Mouse (Mus musculus): ENCODE data around the gene Hist1h2be. TPM values are rescaled to one million over a fixed set of nuclear protein-coding genes. Genes with fewer than 3 reads are reported as not detected.
A peak's percentile ranks its signal among the peaks of the same experiment; 100 is the strongest.
"Not testable (repeated sequence)": the region's sequence is repeated elsewhere in the genome, so short reads cannot be mapped to it uniquely, and the experiment has no call there.

Hist1h2be gene
- total RNA-seq, 1 experiment from 2014 or later, result 14.5 TPM

- no peak for ATAC-seq (replicated peaks; ENCODE audit: insufficient number of reproducible peaks, low FRiP score, low TSS enrichment, poor library complexity, severe bottlenecking)
These were observed 27.7 kb downstream of the Hist1h2be start for GRCm38 (mm10) chr13:23593051-23593770.

GRCm38 (mm10) chr13:23592614-23593013, 28.3 kb downstream of the Hist1h2be start:
- no peak for ATAC-seq (replicated peaks; ENCODE audit: insufficient number of reproducible peaks, low FRiP score, low TSS enrichment, poor library complexity, severe bottlenecking)

GRCm38 (mm10) chr13:23591886-23592285, 29.0 kb downstream of the Hist1h2be start:
- not testable (repeated sequence) for ATAC-seq (replicated peaks; ENCODE audit: insufficient number of reproducible peaks, low FRiP score, low TSS enrichment, poor library complexity, severe bottlenecking)

DNA sequence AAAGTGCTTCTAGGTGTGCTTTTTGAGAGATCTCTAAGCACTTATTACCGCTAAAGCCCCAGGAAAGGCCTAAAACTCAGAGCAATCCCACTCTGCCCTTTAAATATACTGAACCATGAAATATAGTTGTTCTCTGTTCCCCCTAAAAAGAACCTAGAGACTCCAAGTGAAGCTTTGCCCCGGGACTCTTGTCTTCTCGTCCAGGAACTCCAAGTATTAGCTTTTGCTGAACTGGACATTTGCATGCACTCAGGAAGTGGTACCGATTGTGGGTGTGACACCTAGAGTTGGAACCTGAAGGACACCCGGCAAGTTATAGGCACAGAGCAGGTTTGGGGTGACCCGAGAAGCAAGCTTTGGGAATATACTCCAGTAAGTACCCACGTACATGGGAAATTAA, 29.7 kb downstream of the Hist1h2be start:
- ATAC-seq (replicated peaks; ENCODE audit: insufficient number of reproducible peaks, low FRiP score, low TSS enrichment, poor library complexity, severe bottlenecking), result no peak

GRCm38 (mm10) chr13:23586940-23587225, 34.0 kb downstream of the Hist1h2be start:
- ATAC-seq (replicated peaks; ENCODE audit: insufficient number of reproducible peaks, low FRiP score, low TSS enrichment, poor library complexity, severe bottlenecking), result no peak

- ATAC-seq (replicated peaks; ENCODE audit: insufficient number of reproducible peaks, low FRiP score, low TSS enrichment, poor library complexity, severe bottlenecking), result no peak
These were observed 34.6 kb downstream of the Hist1h2be start for GRCm38 (mm10) chr13:23586099-23586939.

DNA sequence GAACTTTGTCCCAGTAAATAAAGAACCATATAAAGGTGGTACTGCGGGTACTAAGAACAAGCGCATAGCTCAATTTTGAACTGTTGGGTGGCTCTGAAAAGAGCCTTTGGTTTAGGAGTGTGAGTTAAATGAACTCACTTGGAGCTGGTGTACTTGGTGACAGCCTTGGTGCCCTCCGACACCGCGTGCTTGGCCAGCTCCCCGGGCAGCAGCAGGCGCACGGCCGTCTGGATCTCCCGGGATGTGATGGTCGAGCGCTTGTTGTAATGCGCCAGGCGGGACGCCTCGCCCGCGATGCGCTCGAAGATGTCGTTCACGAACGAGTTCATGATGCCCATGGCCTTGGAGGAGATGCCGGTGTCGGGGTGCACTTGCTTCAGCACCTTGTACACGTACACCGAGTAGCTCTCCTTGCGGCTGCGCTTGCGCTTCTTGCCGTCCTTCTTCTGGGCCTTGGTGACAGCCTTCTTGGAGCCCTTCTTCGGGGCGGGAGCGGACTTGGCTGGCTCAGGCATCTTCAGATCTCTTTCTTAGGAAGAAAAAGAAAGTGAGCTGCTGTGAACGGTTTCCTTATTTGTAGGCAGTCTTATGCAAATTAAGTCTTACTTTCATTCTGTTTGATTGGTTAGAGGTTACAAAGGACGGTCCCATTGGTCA, 35.4 kb downstream of the Hist1h2be start:
- ATAC-seq (replicated peaks; ENCODE audit: insufficient number of reproducible peaks, low FRiP score, low TSS enrichment, poor library complexity, severe bottlenecking), result peak; percentile 78

GRCm38 (mm10) chr13:23585029-23585441, 35.9 kb downstream of the Hist1h2be start:
- ATAC-seq (replicated peaks; ENCODE audit: insufficient number of reproducible peaks, low FRiP score, low TSS enrichment, poor library complexity, severe bottlenecking), result peak; percentile 64

DNA sequence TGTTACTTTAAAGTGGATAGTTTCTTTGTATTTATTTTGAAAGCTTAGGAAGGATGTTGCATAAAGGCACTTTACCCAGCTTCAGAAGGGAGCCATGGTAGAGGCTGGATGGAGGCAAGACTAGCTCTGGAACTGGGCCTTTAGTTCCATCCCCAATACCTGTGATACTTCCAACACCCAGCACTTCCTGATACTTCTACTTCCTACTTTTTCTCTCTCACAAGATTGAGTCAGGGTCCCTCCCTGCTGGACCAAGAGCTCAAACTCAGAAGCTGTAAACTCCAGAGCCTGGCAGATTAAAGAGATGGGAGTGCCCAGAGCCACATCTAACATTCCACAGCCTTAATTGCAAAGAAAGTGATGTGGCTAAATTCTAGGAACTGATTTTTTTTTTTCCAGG, 36.6 kb downstream of the Hist1h2be start:
- ATAC-seq (replicated peaks; ENCODE audit: insufficient number of reproducible peaks, low FRiP score, low TSS enrichment, poor library complexity, severe bottlenecking), result no peak

DNA sequence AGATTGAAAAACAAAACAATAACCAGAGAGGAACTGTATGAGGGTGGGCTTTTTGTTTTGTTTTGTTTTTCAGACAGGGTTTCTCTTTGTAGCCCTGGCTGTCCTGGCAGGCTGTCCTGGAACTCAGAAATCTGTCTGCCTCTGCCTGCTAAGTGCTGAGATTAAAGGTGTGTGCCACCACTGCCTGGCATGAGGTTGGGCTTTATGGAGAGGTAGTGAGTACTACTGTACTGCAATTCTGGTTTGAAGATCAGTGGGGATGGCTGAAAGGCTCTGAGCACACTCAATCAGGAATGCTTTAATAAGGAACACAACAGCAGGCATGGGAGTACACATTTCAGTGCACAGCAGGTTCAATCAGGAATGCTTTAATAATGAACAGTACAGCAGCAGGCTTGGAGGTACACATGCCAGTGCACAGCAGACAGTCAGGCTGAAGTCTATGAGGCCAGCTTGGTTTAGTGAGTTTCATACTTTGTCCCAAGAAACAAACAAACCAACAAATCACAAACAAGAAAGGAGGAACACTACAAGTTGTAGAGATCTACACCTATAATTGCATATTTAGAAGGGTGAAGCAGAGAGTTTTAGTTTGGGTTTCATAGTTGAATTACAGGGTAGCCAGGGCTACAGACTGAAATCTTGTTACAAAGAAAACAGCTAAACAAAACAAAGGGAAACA, 37.4 kb downstream of the Hist1h2be start:
- no peak for ATAC-seq (replicated peaks; ENCODE audit: insufficient number of reproducible peaks, low FRiP score, low TSS enrichment, poor library complexity, severe bottlenecking)

GRCm38 (mm10) chr13:23582219-23583056, 38.5 kb downstream of the Hist1h2be start:
- ATAC-seq (replicated peaks; ENCODE audit: insufficient number of reproducible peaks, low FRiP score, low TSS enrichment, poor library complexity, severe bottlenecking), result no peak

DNA sequence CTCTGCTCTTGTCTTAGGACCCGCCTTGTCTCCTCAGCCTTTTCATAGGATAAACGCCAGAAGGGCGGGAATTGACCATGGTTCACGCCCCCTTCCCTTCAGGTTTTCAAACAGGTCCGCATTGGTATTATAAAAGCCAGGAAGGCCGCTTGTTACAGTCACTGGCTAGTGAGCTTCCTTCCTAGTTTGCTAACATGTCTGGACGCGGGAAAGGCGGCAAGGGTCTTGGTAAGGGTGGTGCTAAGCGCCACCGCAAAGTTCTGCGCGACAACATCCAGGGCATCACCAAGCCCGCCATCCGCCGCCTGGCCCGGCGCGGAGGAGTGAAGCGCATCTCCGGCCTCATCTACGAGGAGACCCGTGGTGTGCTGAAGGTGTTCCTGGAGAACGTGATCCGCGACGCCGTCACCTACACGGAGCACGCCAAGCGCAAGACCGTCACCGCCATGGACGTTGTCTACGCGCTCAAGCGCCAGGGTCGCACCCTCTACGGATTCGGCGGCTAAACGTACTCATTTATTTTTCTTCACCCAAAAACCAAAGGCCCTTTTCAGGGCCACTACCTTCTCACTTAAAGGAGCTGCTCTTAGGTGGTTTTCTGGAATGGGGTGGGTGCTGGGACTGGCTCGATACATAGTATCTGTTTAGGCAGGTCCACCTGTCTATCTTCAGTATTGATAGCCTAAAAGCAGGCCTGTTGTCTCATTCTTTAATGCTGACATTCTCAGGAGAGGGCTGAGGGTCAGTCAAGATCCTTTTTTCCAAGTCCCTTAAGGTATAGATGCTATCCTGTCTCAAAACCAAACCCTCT, 39.3 kb downstream of the Hist1h2be start, which contains the start of gene Hist1h4d:
Gene Hist1h4d, plus strand, starts transcription at position 191 of the 811 bp plus-strand sequence.
- ATAC-seq (replicated peaks; ENCODE audit: insufficient number of reproducible peaks, low FRiP score, low TSS enrichment, poor library complexity, severe bottlenecking), result peak; percentile 92

GRCm38 (mm10) chr13:23577835-23578234, 43.1 kb downstream of the Hist1h2be start:
- ATAC-seq (replicated peaks; ENCODE audit: insufficient number of reproducible peaks, low FRiP score, low TSS enrichment, poor library complexity, severe bottlenecking), result no peak

- ATAC-seq (replicated peaks; ENCODE audit: insufficient number of reproducible peaks, low FRiP score, low TSS enrichment, poor library complexity, severe bottlenecking), result no peak
These were observed 43.9 kb downstream of the Hist1h2be start for GRCm38 (mm10) chr13:23576906-23577639.

GRCm38 (mm10) chr13:23576351-23576881, 44.5 kb downstream of the Hist1h2be start:
- no peak for ATAC-seq (replicated peaks; ENCODE audit: insufficient number of reproducible peaks, low FRiP score, low TSS enrichment, poor library complexity, severe bottlenecking)

DNA sequence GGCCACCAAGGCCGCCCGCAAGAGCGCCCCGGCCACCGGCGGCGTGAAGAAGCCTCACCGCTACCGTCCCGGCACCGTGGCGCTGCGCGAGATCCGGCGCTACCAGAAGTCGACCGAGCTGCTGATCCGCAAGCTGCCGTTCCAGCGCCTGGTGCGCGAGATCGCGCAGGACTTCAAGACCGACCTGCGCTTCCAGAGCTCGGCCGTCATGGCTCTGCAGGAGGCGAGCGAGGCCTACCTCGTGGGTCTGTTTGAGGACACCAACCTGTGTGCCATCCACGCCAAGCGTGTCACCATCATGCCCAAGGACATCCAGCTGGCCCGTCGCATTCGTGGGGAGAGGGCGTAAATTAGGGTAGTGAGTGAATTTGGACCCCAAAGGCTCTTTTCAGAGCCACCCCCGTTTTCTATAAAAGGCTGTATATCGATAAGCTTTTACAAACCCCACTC, 45.0 kb downstream of the Hist1h2be start:
- not testable (repeated sequence) for ATAC-seq (replicated peaks; ENCODE audit: insufficient number of reproducible peaks, low FRiP score, low TSS enrichment, poor library complexity, severe bottlenecking)
